Mouse (Mus musculus): ENCODE measurements around the gene Ctla4. TPM values are rescaled to one million over a fixed set of nuclear protein-coding genes. Genes with fewer than 3 reads are reported as not detected.

Ctla4 gene
- polyA plus RNA-seq, 1 experiment from 2014 or later: not detected

DNA sequence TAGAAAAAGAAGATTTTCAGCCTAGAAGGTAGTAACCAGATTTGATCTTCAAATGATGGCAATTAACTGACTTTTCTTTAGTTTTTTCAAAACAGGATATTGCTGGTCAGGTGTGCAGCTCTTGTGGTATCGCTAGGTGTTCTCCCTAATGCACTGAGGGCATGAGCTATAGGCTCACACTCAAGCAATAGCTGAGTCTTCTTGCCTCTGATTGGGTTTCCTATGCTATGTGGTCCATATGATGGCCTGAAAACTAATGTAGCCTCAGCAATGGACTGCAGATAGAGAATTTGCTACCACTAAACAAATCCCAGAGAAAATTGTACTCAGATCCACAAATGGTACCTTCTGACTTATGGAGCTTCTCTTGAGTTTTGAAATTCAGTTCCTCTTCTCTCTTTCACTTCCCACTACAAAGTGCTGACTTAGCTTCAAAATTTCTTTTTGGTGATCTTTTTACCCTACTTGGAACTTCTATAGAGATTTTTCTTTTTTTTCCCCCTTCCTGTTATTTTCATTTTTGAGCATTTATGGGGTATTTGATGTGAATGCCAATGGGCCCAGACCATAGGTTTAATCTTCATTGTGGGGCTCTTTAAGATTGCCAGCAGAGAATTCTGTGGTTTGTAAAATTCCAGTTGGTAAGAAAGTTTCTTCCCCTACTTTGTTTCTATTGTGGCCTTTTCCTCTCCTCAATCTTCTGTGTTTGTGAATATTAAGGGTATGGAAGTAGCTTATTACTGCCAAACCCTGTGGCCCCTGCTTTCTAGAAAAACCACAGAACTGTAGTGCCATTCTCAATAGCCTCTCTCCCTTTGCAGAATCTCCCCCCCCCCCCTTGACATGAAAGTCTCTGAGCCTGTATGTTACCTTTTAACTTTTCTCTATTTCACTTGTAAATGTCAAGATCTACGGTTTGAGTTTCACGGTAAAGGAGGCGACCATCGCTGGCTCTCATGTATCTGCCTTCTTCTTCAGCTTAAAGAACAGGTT is 54.6 kb downstream of the Ctla4 start:
- H3K9me3 ChIP-seq (ENCODE audit: control insufficient read depth, low read length): no peaks in the 10 kb centered on the region
- DNase-seq (ENCODE audit: low spot score) (no peak), ATAC-seq (ENCODE audit: insufficient read depth, low FRiP score, low TSS enrichment) (no peak)
- H3K36me3 ChIP-seq (ENCODE audit: control insufficient read depth, insufficient read depth, low read length): no peaks in the 10 kb centered on the region
- H3K27me3 ChIP-seq (ENCODE audit: control insufficient read depth, insufficient read depth, low read length): no peaks in the 10 kb centered on the region
- H3K4me1 ChIP-seq (ENCODE audit: control insufficient read depth, insufficient read depth, low read length): no peaks in the 10 kb centered on the region
- no peak overlapping the region for H3K9ac ChIP-seq (ENCODE audit: low read length)
- no peak overlapping the region for H3K4me2 ChIP-seq (ENCODE audit: low read depth)
- no peak overlapping the region for H3K27ac ChIP-seq (ENCODE audit: low read depth, low read length)
- 94% methylated on average over 5 of the region's 5 CpGs for WGBS
- H3K4me3 ChIP-seq (ENCODE audit: low read depth, low read length): no peak overlapping the region

DNA sequence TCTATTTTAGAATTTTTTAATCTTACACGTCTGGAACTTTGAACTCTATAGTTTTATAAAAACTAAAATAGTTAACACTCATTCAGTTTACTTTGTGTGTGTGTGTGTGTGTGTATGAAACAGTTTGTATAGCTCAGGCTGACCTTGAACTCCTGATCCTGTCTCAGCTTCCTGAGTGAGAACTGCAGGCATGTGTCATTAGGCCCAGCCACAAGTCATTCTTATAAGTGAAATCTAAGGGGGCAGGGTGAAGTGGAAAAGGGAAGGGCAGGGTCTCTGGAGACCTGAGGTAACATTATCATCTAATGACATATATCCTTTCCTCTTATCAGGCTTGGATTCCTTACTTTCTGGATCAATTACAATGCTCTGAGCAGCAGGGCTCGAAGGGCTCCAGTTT is 56.1 kb downstream of the Ctla4 start:
- no peak overlapping the region for H3K9ac ChIP-seq (ENCODE audit: low read length)
- WGBS: 88% methylated on average over 2 of the region's 2 CpGs
- H3K4me1 ChIP-seq (ENCODE audit: control insufficient read depth, insufficient read depth, low read length): no peaks in the 10 kb centered on the region

GRCm38 (mm10) chr1:60945633-60946401 is 59.0 kb downstream of the Ctla4 start:
- Histone ChIP-seq H3K9me3 (ENCODE audit: control insufficient read depth, low read length) (no peaks in the 10 kb centered on the region), H3K4me2 (ENCODE audit: low read depth) (no peak overlapping the region), H3K36me3 (ENCODE audit: control insufficient read depth, insufficient read depth, low read length) (no peaks in the 10 kb centered on the region), H3K4me1 (ENCODE audit: control insufficient read depth, insufficient read depth, low read length) (no peaks in the 10 kb centered on the region), H3K9ac (ENCODE audit: low read length) (no peak overlapping the region), H3K4me3 (ENCODE audit: low read depth, low read length) (no peak overlapping the region), H3K27ac (ENCODE audit: low read depth, low read length) (no peak overlapping the region), H3K27me3 (ENCODE audit: control insufficient read depth, insufficient read depth, low read length) (no peaks in the 10 kb centered on the region)
- WGBS: 86% methylated on average over 8 of the region's 8 CpGs
- no peak for ATAC-seq (ENCODE audit: insufficient read depth, low FRiP score, low TSS enrichment)
- DNase-seq (ENCODE audit: low spot score): no peak

More for the DNA sequence above, 56.1 kb downstream of the Ctla4 start:
- no peaks in the 10 kb centered on the region for H3K27me3 ChIP-seq (ENCODE audit: control insufficient read depth, insufficient read depth, low read length)
- H3K4me2 ChIP-seq (ENCODE audit: low read depth): no peak overlapping the region
- no peak overlapping the region for H3K27ac ChIP-seq (ENCODE audit: low read depth, low read length)
- no peaks in the 10 kb centered on the region for H3K36me3 ChIP-seq (ENCODE audit: control insufficient read depth, insufficient read depth, low read length)
- no peak for DNase-seq (ENCODE audit: low spot score)
- H3K9me3 ChIP-seq (ENCODE audit: control insufficient read depth, low read length): no peaks in the 10 kb centered on the region
- no peak overlapping the region for H3K4me3 ChIP-seq (ENCODE audit: low read depth, low read length)
- no peak for ATAC-seq (ENCODE audit: insufficient read depth, low FRiP score, low TSS enrichment)

- WGBS: 89% methylated on average over 6 of the region's 6 CpGs
- no peak overlapping the region for H3K4me3 ChIP-seq (ENCODE audit: low read depth, low read length)
- H3K27me3 ChIP-seq (ENCODE audit: control insufficient read depth, insufficient read depth, low read length): no peaks in the 10 kb centered on the region
- no peak for ATAC-seq (ENCODE audit: insufficient read depth, low FRiP score, low TSS enrichment)
- no peak for DNase-seq (ENCODE audit: low spot score)
- H3K4me2 ChIP-seq (ENCODE audit: low read depth): no peak overlapping the region
- H3K9me3 ChIP-seq (ENCODE audit: control insufficient read depth, low read length): no peaks in the 10 kb centered on the region
- no peaks in the 10 kb centered on the region for H3K4me1 ChIP-seq (ENCODE audit: control insufficient read depth, insufficient read depth, low read length)
- H3K36me3 ChIP-seq (ENCODE audit: control insufficient read depth, insufficient read depth, low read length): no peaks in the 10 kb centered on the region
- no peak overlapping the region for H3K9ac ChIP-seq (ENCODE audit: low read length)
- no peak overlapping the region for H3K27ac ChIP-seq (ENCODE audit: low read depth, low read length)
Observed at GRCm38 (mm10) chr1:60948112-60948511, 61.3 kb downstream of the Ctla4 start.

- H3K9me3 ChIP-seq (ENCODE audit: control insufficient read depth, low read length): no peaks in the 10 kb centered on the region
- H3K27me3 ChIP-seq (ENCODE audit: control insufficient read depth, insufficient read depth, low read length): no peaks in the 10 kb centered on the region
- no peak overlapping the region for H3K9ac ChIP-seq (ENCODE audit: low read length)
- no peak overlapping the region for H3K4me3 ChIP-seq (ENCODE audit: low read depth, low read length)
- no peak for DNase-seq (ENCODE audit: low spot score)
- WGBS: 83% methylated on average over 7 of the region's 7 CpGs
- H3K4me1 ChIP-seq (ENCODE audit: control insufficient read depth, insufficient read depth, low read length): no peaks in the 10 kb centered on the region
- no peaks in the 10 kb centered on the region for H3K36me3 ChIP-seq (ENCODE audit: control insufficient read depth, insufficient read depth, low read length)
- no peak overlapping the region for H3K27ac ChIP-seq (ENCODE audit: low read depth, low read length)
- ATAC-seq (ENCODE audit: insufficient read depth, low FRiP score, low TSS enrichment): no peak
- no peak overlapping the region for H3K4me2 ChIP-seq (ENCODE audit: low read depth)
Observed at GRCm38 (mm10) chr1:60952958-60953357, 66.2 kb downstream of the Ctla4 start.

- no peak for ATAC-seq (ENCODE audit: insufficient read depth, low FRiP score, low TSS enrichment)
- no peaks in the 10 kb centered on the region for H3K9me3 ChIP-seq (ENCODE audit: control insufficient read depth, low read length)
- no peak overlapping the region for H3K4me2 ChIP-seq (ENCODE audit: low read depth)
- H3K4me3 ChIP-seq (ENCODE audit: low read depth, low read length): no peak overlapping the region
- no peak overlapping the region for H3K27ac ChIP-seq (ENCODE audit: low read depth, low read length)
- H3K9ac ChIP-seq (ENCODE audit: low read length): no peak overlapping the region
- DNase-seq (ENCODE audit: low spot score): no peak
- no peaks in the 10 kb centered on the region for H3K27me3 ChIP-seq (ENCODE audit: control insufficient read depth, insufficient read depth, low read length)
- H3K36me3 ChIP-seq (ENCODE audit: control insufficient read depth, insufficient read depth, low read length): no peaks in the 10 kb centered on the region
- 93% methylated on average over 7 of the region's 7 CpGs for WGBS
- no peaks in the 10 kb centered on the region for H3K4me1 ChIP-seq (ENCODE audit: control insufficient read depth, insufficient read depth, low read length)
Observed at GRCm38 (mm10) chr1:60953686-60954085, 66.9 kb downstream of the Ctla4 start.

- 73% methylated on average over 2 of the region's 2 CpGs for WGBS
- H3K9me3 ChIP-seq (ENCODE audit: control insufficient read depth, low read length): no peaks in the 10 kb centered on the region
- no peaks in the 10 kb centered on the region for H3K4me1 ChIP-seq (ENCODE audit: control insufficient read depth, insufficient read depth, low read length)
- no peaks in the 10 kb centered on the region for H3K36me3 ChIP-seq (ENCODE audit: control insufficient read depth, insufficient read depth, low read length)
- H3K4me3 ChIP-seq (ENCODE audit: low read depth, low read length): no peak overlapping the region
- no peak overlapping the region for H3K9ac ChIP-seq (ENCODE audit: low read length)
- ATAC-seq (ENCODE audit: insufficient read depth, low FRiP score, low TSS enrichment) (no peak), DNase-seq (ENCODE audit: low spot score) (no peak)
- no peak overlapping the region for H3K27ac ChIP-seq (ENCODE audit: low read depth, low read length)
- H3K4me2 ChIP-seq (ENCODE audit: low read depth): no peak overlapping the region
- H3K27me3 ChIP-seq (ENCODE audit: control insufficient read depth, insufficient read depth, low read length): no peaks in the 10 kb centered on the region
Observed at GRCm38 (mm10) chr1:60954759-60955158, 68.0 kb downstream of the Ctla4 start.

- 92% methylated on average over 3 of the region's 3 CpGs for WGBS
Observed at GRCm38 (mm10) chr1:60955186-60955585, 68.4 kb downstream of the Ctla4 start.

More at GRCm38 (mm10) chr1:60955186-60955585, 68.4 kb downstream of the Ctla4 start:
- no peak overlapping the region for H3K9ac ChIP-seq (ENCODE audit: low read length)
- H3K9me3 ChIP-seq (ENCODE audit: control insufficient read depth, low read length): no peaks in the 10 kb centered on the region
- no peak overlapping the region for H3K4me2 ChIP-seq (ENCODE audit: low read depth)
- ATAC-seq (ENCODE audit: insufficient read depth, low FRiP score, low TSS enrichment) (no peak), DNase-seq (ENCODE audit: low spot score) (no peak)
- H3K4me3 ChIP-seq (ENCODE audit: low read depth, low read length): no peak overlapping the region
- no peaks in the 10 kb centered on the region for H3K27me3 ChIP-seq (ENCODE audit: control insufficient read depth, insufficient read depth, low read length)
- H3K36me3 ChIP-seq (ENCODE audit: control insufficient read depth, insufficient read depth, low read length): no peaks in the 10 kb centered on the region
- H3K27ac ChIP-seq (ENCODE audit: low read depth, low read length): no peak overlapping the region
- H3K4me1 ChIP-seq (ENCODE audit: control insufficient read depth, insufficient read depth, low read length): no peaks in the 10 kb centered on the region
